Mouse (Mus musculus) testis, postnatal 10 days (tissue): ENCODE data around the gene Urah.

Source experiments
- DNase-seq: peaks from one replicate; pipeline ENCODE4 v3.0.0; 2021; ENCODE audit warnings: low spot score

Gene Urah

GRCm38 (mm10) chr7:140834968-140835757 is at the start of gene Urah:
TSS of gene Urah (plus strand) at chr7:140835018.
- DNase-seq: no peak

- DNase-seq: peak; percentile 61
These were observed 47.3 kb upstream of the Urah start, which contains the start of gene Syce1 for GRCm38 (mm10) chr7:140787406-140788052. TSS of gene Syce1 (minus strand) at chr7:140787852.

GRCm38 (mm10) chr7:140788053-140788435 is 46.8 kb upstream of the Urah start:
- DNase-seq: no peak

GRCm38 (mm10) chr7:140793541-140793940 is 41.3 kb upstream of the Urah start:
- no peak for DNase-seq

DNA sequence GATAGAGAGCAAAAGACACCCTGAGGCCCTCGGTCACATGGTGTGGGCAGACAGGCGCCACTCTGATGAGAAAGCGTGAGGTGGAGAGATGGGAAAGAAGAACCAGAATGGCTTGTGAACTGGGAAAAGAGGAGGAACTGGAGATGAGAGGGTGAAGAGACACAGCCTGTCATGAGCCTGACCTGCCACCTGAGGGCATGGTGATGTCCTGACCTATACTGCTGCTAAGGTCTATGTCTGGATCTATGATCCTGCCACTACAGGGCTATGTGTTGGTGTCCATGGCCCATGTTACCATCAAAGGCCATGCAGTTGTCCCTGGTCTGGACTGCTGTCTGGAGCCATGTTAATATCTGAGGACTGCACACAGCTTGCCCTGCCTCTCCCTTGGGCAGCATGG is 37.2 kb upstream of the Urah start:
- DNase-seq: no peak

- DNase-seq: no peak
These were observed 36.6 kb upstream of the Urah start for GRCm38 (mm10) chr7:140798212-140798611.

DNA sequence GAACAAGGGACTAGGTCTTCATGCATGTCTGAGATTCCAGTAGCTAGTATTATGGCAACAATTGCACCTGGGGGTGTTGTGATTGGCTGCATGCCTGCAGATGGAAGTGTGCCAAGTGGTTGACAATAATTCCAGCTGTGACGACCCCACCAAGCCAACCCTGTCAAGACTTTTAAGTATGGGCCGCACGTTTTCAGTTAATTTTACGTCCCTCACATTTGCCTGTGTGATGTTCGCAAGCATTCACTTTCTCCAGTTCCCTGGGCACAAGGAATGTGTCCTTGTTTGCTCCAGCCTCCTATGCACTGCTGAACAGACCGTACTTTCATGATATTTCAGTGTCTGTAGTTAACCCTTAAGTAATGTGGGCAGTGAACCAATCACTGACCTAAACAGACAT is 32.2 kb upstream of the Urah start:
- peak; percentile 53 for DNase-seq

GRCm38 (mm10) chr7:140805704-140806103 is 29.1 kb upstream of the Urah start:
- DNase-seq: peak; percentile 48

DNA sequence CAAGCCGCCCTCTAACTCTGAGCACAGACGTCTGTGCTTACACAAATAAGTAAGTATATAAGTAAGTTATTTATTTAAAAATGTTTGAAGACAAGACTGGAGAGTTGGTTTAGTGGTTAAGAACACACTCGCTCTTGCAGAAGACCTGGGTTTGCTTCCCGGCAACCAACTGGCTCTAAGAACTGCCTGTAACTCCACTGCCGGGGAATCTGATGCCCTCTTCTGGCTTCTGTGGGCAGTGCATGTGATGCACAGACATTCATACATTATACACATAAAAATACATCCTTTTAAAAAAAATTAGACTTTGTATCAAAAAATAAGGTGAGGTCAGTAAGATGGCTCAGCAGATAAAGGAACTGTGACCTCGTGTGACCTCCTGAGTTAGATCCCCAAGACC is 24.3 kb upstream of the Urah start:
- DNase-seq: no peak

- no peak for DNase-seq
These were observed 23.1 kb upstream of the Urah start for GRCm38 (mm10) chr7:140811714-140812113.

- no peak for DNase-seq
These were observed 22.0 kb upstream of the Urah start for GRCm38 (mm10) chr7:140812850-140813249.

- DNase-seq: no peak
These were observed 14.6 kb upstream of the Urah start for GRCm38 (mm10) chr7:140820173-140820572.

GRCm38 (mm10) chr7:140821305-140821652 is 13.5 kb upstream of the Urah start:
- no peak for DNase-seq

GRCm38 (mm10) chr7:140821653-140822329 is 13.0 kb upstream of the Urah start, which contains the start of gene Zfp941:
TSS of gene Zfp941 (minus strand) at chr7:140822178.
- DNase-seq: no peak

GRCm38 (mm10) chr7:140822731-140823130 is 12.1 kb upstream of the Urah start:
- DNase-seq: no peak

- no peak for DNase-seq
These were observed 6.5 kb upstream of the Urah start for GRCm38 (mm10) chr7:140828171-140828881.

GRCm38 (mm10) chr7:140831447-140831846 is 3.4 kb upstream of the Urah start:
- peak; percentile 19 for DNase-seq

- peak; percentile 29 for DNase-seq
These were observed 1.5 kb upstream of the Urah start for GRCm38 (mm10) chr7:140833341-140833740.

- no peak for DNase-seq
These were observed 905 bp downstream of the Urah start for GRCm38 (mm10) chr7:140835758-140836087.

GRCm38 (mm10) chr7:140836243-140837115 is 1.7 kb downstream of the Urah start:
- DNase-seq: no peak

DNA sequence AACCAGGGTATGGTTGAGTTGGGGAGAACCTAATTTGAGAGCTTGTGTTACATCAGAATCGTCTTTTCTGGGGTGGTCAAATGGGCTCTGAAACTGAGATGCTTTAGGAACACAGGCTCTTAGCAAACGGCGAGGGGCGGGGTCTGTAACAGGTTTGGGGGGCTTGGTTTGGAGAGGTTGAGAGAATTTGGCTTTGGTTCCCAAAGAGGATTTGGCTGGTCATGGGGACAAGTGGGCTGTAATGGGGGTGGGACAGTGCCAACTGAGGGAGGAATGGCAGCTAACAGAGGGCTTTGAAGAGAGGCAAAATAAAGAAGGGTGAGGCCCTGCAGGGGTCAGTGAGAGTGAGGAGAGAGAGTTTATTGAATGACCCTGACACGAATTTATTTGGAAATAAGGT is 4.7 kb downstream of the Urah start:
- DNase-seq: peak; percentile 39
